Mouse (Mus musculus) testis, adult 2 months (tissue): Measurements from ENCODE around the gene Tmem184b. TPM values are rescaled to one million over a fixed set of nuclear protein-coding genes. Genes with fewer than 3 reads are reported as not detected.

Source experiments
- H3K27ac ChIP-seq: fragments of 200-500 bp; 2 replicates; pipeline ENCODE4 v1.5.1; 2012; ENCODE audit warnings: low read depth, low read length; ENCODE audit not compliant: control insufficient read depth, insufficient read depth
- H3K27me3 ChIP-seq: fragments of 200-500 bp; 2 replicates; pipeline ENCODE4 v1.6.1; 2012; ENCODE audit warnings: mild to moderate bottlenecking, low read length, moderate library complexity; ENCODE audit not compliant: control insufficient read depth, insufficient read depth
- H3K36me3 ChIP-seq: fragments of 200-500 bp; 2 replicates; pipeline ENCODE4 v1.6.1; 2012; ENCODE audit warnings: mild to moderate bottlenecking, low read length; ENCODE audit not compliant: control insufficient read depth, insufficient read depth
- H3K4me1 ChIP-seq: fragments of 200-500 bp; 2 replicates; pipeline ENCODE4 v1.6.1; 2012; ENCODE audit warnings: low read length; ENCODE audit not compliant: control insufficient read depth, insufficient read depth
- H3K4me3 ChIP-seq: fragments of 200-500 bp; 2 replicates; pipeline ENCODE4 v1.5.1; 2012; ENCODE audit warnings: low read depth, mild to moderate bottlenecking, low read length, moderate library complexity, mixed read lengths; ENCODE audit not compliant: control insufficient read depth
- CTCF ChIP-seq: fragments of 200-500 bp; IDR thresholded peaks from 2 replicates; pipeline ENCODE4 v1.5.1; 2012; ENCODE audit warnings: low read depth, mild to moderate bottlenecking, inconsistent platforms, low read length, moderate library complexity; ENCODE audit not compliant: control insufficient read depth, insufficient read depth, insufficient replicate concordance
- POLR2A ChIP-seq: fragments of 200-500 bp; IDR thresholded peaks from 2 replicates; pipeline ENCODE4 v1.6.1; 2012; ENCODE audit warnings: low read depth, mild to moderate bottlenecking, inconsistent platforms, low read length, moderate library complexity; ENCODE audit not compliant: control insufficient read depth
- polyA plus RNA-seq: library from polyadenylated mRNA; depleted of rRNA; stranded (reverse); fragments of >200 nt; gene quantifications from 2 replicates; pipeline ENCODE4 v1.2.3, GENCODE M21; 2012; rRNA removed

Tmem184b gene
- polyA plus RNA-seq, 1 experiment = 11.8 TPM

- no peaks in the 10 kb centered on the region for H3K27me3 ChIP-seq
- peaks cover 1% of the 10 kb centered on the region for H3K36me3 ChIP-seq
- H3K27ac ChIP-seq = peak overlapping the region; percentile 63; the same call in 1 of the 2 replicates
- TF ChIP-seq POLR2A = no peak
- TF ChIP-seq CTCF = no peak
- peaks cover 8% of the 10 kb centered on the region for H3K4me1 ChIP-seq
- peak overlapping the region; percentile 56 for H3K4me3 ChIP-seq
Observed at GRCm38 (mm10) chr15:79313848-79314369, 89.5 kb downstream of the Tmem184b start.

Other genes starting within 250 kb of the Tmem184b start
- gene Sox10, start 238.3 kb downstream of the Tmem184b start, polyA plus RNA-seq = 1.5 and 1.6 TPM in 2 replicates
- 76.8 and 78.4 TPM in 2 replicates for gene Pick1, start 174.4 kb downstream of the Tmem184b start, polyA plus RNA-seq
- 0.10 and 0.28 TPM in 2 replicates for gene Gm49486, start 174.2 kb downstream of the Tmem184b start, polyA plus RNA-seq
- gene Slc16a8, start 148.8 kb downstream of the Tmem184b start, polyA plus RNA-seq = not detected in 2 replicates
- 0.67 and 0.94 TPM in 2 replicates for gene Baiap2l2, start 118.0 kb downstream of the Tmem184b start, polyA plus RNA-seq
- 303 and 357 TPM in 2 replicates for gene Pla2g6, start 75.2 kb downstream of the Tmem184b start, polyA plus RNA-seq
- gene Maff, start 56.9 kb downstream of the Tmem184b start, polyA plus RNA-seq = 0.77 and 1.1 TPM in 2 replicates
- 5.5 and 6.7 TPM in 2 replicates for gene Csnk1e, start 52.0 kb upstream of the Tmem184b start, polyA plus RNA-seq
- 0.58 and 0.78 TPM in 2 replicates for gene Kcnj4, start 101.7 kb upstream of the Tmem184b start, polyA plus RNA-seq
- 2.3 and 3.6 TPM in 2 replicates for gene Kdelr3, start 112.8 kb upstream of the Tmem184b start, polyA plus RNA-seq
- 159 and 193 TPM in 2 replicates for gene Ddx17, start 143.2 kb upstream of the Tmem184b start, polyA plus RNA-seq
- gene Dmc1, start 201.5 kb upstream of the Tmem184b start, polyA plus RNA-seq = 7.0 and 8.6 TPM in 2 replicates